Mouse (Mus musculus) liver, embryonic 15.5 days (tissue): Measurements from ENCODE around the gene Calhm2. TPM values are rescaled to one million over a fixed set of nuclear protein-coding genes. Genes with fewer than 3 reads are reported as not detected.
A peak's percentile ranks its signal among the peaks of the same experiment; 100 is the strongest.

Experiments
- ATAC-seq: fragments of 200-750 bp; cut with Nextera tagmentation; 2 replicates; pipeline ENCODE4 v1.8.0; 2017; ENCODE audit warnings: moderate number of reproducible peaks, mild to moderate bottlenecking, moderate library complexity; ENCODE audit not compliant: insufficient read depth
- H3K27ac ChIP-seq: fragments of 300-500 bp; sonication (generic); replicated peaks from 2 replicates; pipeline ENCODE4 v1.5.1; 2015; ENCODE audit warnings: mild to moderate bottlenecking, inconsistent platforms
- H3K27me3 ChIP-seq: fragments of 300-500 bp; sonication (generic); 2 replicates; pipeline ENCODE4 v1.6.1; 2015; ENCODE audit warnings: mild to moderate bottlenecking, inconsistent platforms
- H3K36me3 ChIP-seq: fragments of 300-500 bp; sonication (generic); replicated peaks from 2 replicates; pipeline ENCODE4 v1.6.1; 2015; ENCODE audit warnings: moderate library complexity, mild to moderate bottlenecking, inconsistent platforms
- H3K4me1 ChIP-seq: fragments of 300-500 bp; sonication (generic); replicated peaks from 2 replicates; pipeline ENCODE4 v1.6.1; 2015; ENCODE audit warnings: inconsistent platforms
- H3K4me2 ChIP-seq: fragments of 300-500 bp; sonication (generic); 2 replicates; pipeline ENCODE4 v1.6.1; 2015; ENCODE audit warnings: moderate library complexity, mild to moderate bottlenecking, inconsistent platforms
- H3K4me3 ChIP-seq: fragments of 300-500 bp; sonication (generic); replicated peaks from 2 replicates; pipeline ENCODE4 v1.5.1; 2015; ENCODE audit warnings: mild to moderate bottlenecking, inconsistent platforms
- H3K9ac ChIP-seq: fragments of 300-500 bp; sonication (generic); 2 replicates; pipeline ENCODE4 v1.6.1; 2015; ENCODE audit warnings: moderate library complexity, mild to moderate bottlenecking, inconsistent platforms
- H3K9me3 ChIP-seq: fragments of 300-500 bp; sonication (generic); replicated peaks from 2 replicates; pipeline ENCODE4 v1.6.1; 2016; ENCODE audit warnings: inconsistent platforms
- WGBS: fragments of 180-500 bp; shearing (Covaris S2); methylation state at CpG from one replicate; pipeline ENCODE4 v1.1.7; 2015; ENCODE audit warnings: mixed read lengths; ENCODE audit not compliant: insufficient replicate concordance; 5-methylcytosine and 5-hydroxymethylcytosine counted together
- polyA plus RNA-seq: library from polyadenylated mRNA; unstranded; fragments of >200 nt; fragmentation: Nextera tagmentation; extraction: Ambion mirVana; gene quantifications from 2 replicates; pipeline ENCODE4 v1.2.1, GENCODE M21; 2015

Calhm2 gene
- polyA plus RNA-seq, 1 experiment from 2014 or later, result 2.1 TPM

DNA sequence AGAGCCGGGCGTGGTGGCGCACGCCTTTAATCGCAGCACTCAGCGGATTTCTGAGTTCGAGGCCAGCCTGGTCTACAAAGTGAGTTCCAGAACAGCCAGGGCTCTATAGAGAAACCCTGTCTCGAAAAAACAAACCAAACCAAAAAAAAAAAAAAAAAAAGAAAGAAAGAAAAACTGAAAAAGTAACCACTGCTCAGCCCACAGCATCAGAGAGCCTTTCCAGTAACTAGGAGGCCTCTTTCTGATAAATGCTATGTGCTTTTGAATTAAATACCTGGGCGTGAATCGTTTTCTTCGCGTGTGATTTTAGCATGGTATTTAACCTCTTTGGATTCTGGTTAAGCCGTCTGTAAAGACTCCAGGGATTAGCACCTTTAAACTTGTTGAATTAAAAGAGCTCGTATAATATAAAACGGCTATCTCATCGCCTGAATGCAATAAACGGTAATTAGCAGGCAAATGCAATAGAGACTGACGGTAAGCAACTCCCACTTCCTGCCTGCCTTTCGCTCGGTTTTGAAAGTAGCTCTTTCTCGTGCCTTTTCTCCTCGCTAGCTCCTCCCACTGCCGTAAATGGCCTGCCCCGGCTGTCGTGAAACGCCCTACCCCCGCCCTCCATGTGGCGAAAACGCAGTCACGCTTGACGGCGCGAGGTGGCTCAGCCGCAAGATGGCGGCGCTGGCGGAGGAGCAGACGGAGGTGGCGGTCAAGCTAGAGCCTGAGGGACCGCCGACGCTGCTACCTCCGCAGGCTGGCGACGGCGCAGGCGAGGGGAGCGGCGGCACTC lies 70.8 kb downstream of the Calhm2 start, which contains the start of gene Taf5:
Gene Taf5, plus strand, starts transcription at position 651 of the 787 bp plus-strand sequence.
- H3K27ac ChIP-seq, result peak within 1 kb of the TSS; percentile 97
- H3K4me3 ChIP-seq, result peak within 1 kb of the TSS; percentile 99
- H3K9me3 ChIP-seq, result no peaks in the 10 kb centered on the region
- H3K27me3 ChIP-seq, result no peaks in the 10 kb centered on the region
- peak within 1 kb of the TSS; percentile 99 for H3K9ac ChIP-seq
- H3K4me1 ChIP-seq, result peaks cover 24% of the 10 kb centered on the region
- H3K36me3 ChIP-seq, result peaks cover 18% of the 10 kb centered on the region
- ATAC-seq, result peak; percentile 59
- H3K4me2 ChIP-seq, result peak within 1 kb of the TSS; percentile 83
- 8% methylated on average over 49 of the region's 49 CpGs for WGBS

DNA sequence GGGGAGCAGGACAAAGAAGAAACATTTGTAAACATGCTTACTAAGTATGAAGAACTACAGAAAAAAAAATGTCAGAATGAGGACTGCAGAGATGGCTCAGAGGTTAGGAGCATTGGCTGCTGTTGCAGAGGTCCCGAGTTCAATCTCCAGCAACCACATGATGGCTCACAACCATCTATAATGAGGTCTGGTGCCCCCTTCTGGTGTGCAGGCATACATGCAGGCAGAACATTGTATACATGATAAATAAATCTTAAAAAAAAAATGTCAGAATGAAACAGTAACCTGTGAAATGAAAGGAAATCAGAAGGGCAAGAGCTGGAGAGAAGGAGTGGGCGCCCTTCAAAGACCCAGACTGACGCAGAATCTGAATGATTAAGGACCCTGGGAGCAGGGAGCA lies 72.2 kb downstream of the Calhm2 start:
- Histone ChIP-seq H3K36me3 (peaks cover 3% of the 10 kb centered on the region), H3K27me3 (no peaks in the 10 kb centered on the region), H3K27ac (no peak overlapping the region), H3K4me2 (no peak overlapping the region), H3K4me1 (peaks cover 24% of the 10 kb centered on the region), H3K4me3 (no peak overlapping the region), H3K9me3 (no peaks in the 10 kb centered on the region), H3K9ac (no peak overlapping the region)
- WGBS, result 65% methylated on average over 3 of the region's 3 CpGs
- ATAC-seq, result no peak

DNA sequence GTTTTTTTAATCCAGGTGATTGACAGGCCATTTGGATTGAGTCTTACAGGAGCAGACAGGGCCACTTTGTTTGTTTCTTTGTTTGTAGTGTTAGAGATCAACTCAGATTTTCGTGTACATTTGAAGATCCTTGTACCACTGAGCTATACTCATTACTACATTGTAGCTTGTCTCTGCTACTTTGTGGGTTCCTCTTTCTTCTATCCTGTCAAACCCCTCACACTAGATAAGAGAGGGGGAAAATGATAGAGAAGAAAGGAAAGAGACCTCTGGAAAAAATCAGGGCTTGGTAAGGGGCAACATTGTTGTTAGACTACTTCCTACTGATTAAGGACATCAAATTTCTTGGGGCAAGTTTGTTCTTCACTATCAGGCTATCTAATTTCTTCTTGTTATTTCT lies 80.4 kb downstream of the Calhm2 start:
- H3K4me1 ChIP-seq, result no peaks in the 10 kb centered on the region; the same call in 1 of the 2 replicates
- 49% methylated on average over 1 of the region's 1 CpGs for WGBS

More for the DNA sequence above, 80.4 kb downstream of the Calhm2 start:
- no peak for ATAC-seq
- Histone ChIP-seq H3K9me3 (no peaks in the 10 kb centered on the region), H3K27me3 (no peaks in the 10 kb centered on the region), H3K27ac (no peak overlapping the region), H3K36me3 (no peaks in the 10 kb centered on the region), H3K9ac (no peak overlapping the region), H3K4me3 (no peak overlapping the region), H3K4me2 (no peak overlapping the region)

Other genes with a start within 250 kb of the Calhm2 start
- gene Ina, start 123.6 kb downstream of the Calhm2 start, polyA plus RNA-seq, result 0.23 and 0.36 TPM in 2 replicates
- gene Nt5c2, start 123.1 kb downstream of the Calhm2 start, polyA plus RNA-seq, result 42.7 and 44.4 TPM in 2 replicates
- 6.5 and 7.3 TPM in 2 replicates for gene Pcgf6, start 87.4 kb downstream of the Calhm2 start, polyA plus RNA-seq
- gene Taf5, start 70.5 kb downstream of the Calhm2 start, polyA plus RNA-seq, result 3.8 and 4.0 TPM in 2 replicates
- gene Usmg5, start 47.6 kb downstream of the Calhm2 start, polyA plus RNA-seq, result 521 and 705 TPM in 2 replicates
- gene Pdcd11, start 47.5 kb downstream of the Calhm2 start, polyA plus RNA-seq, result 3.5 TPM in 2 replicates
- gene Calhm1, start 6.0 kb upstream of the Calhm2 start, polyA plus RNA-seq, result not detected in 2 replicates
- gene Calhm3, start 19.5 kb upstream of the Calhm2 start, polyA plus RNA-seq, result not detected in 2 replicates
- 1.1 and 1.5 TPM in 2 replicates for gene Neurl1a, start 40.5 kb upstream of the Calhm2 start, polyA plus RNA-seq